Mouse (Mus musculus) MN1 (cell line): Measurements from ENCODE around the gene Bcl2l2.

ENCODE experiments used
- DNase-seq: peaks from one replicate; pipeline ENCODE4 v3.0.0-alpha.2; 2016; ENCODE audit warnings: low spot score

Gene Bcl2l2

DNA sequence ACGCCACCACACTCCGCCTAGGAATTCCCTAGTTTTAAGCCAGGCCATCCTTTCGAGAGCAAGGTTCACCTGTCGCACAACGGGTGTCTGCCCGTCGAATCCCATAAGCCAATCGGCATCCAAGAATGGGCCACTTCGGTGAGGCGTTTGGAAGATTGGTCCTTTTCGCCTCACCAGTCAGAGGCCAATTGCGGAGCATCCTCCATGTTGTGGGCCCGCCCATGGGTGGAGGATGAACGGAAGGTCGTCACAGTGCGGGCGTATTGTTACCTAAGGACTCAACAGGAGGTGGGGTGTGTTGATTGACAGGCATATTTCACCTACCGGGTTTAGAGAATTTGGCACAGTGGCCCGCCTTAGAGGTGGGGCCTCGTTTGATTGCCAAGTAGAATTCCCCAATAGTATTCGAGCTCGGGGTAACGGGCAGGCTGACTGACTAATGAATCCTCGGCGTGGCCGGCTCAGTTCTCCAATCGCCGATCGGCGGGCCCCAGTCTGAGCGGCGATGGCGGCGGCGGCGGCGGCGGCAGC, 10.5 kb downstream of the Bcl2l2 start:
- peak; percentile 99 for DNase-seq

DNA sequence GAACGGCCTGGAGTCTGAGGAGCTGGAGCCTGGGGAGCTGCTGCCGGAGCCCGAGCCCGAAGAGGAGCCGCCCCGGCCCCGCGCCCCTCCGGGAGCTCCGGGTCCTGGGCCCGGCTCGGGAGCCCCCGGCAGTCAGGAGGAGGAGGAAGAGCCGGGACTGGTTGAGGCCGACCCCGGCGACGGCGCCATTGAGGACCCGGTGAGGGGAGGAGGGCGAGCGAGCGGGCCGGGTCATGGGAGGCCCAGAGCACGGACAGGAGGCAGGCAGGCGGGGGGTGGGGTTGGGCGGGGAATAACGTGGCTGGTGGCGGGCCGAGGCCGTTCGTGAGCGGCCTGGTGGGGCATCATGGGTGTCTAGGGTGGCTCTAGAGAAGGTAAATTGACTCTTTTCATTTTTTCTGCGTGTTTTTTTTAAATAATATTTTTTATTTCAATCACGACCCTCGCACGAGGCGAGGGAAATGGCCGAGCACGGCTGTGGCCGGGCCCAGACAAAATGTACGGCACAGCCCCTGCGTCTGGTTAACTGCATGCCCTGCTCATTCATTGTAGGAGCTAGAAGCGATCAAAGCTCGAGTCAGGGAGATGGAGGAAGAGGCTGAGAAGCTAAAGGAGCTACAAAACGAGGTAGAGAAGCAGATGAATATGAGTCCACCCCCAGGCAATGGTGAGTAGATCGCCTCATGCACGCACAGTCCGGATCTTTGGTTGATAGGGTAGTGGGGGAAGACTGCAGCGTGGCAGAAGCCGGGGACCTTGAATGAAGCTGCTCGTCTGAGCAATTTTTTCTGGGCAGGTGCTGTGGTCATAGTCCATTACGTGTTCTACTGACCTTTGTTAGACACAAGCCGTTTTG, 11.3 kb downstream of the Bcl2l2 start:
- DNase-seq, result peak; percentile 67

DNA sequence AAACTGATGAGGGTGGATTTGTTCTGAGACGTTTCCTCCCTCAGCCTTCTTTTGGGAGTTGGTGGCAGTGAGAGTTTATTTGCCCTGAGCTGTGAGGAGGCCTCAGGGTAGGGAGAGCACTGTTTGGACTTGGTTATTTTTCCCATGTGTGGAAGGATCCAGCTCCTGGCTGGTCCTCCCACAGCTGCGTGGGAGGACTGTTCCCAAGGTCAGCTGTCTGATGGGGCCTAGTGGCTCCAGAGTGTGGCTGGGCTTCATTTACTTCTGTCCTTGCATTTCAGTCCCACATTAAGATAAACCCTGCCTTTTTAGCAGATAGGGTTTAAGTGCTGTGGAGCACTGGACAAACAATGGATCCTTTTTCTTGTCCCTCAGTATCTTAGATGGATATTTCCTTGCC, 14.3 kb downstream of the Bcl2l2 start:
- DNase-seq, result no peak

GRCm38 (mm10) chr14:54900383-54900782, 17.2 kb downstream of the Bcl2l2 start:
- peak; percentile 87 for DNase-seq

DNA sequence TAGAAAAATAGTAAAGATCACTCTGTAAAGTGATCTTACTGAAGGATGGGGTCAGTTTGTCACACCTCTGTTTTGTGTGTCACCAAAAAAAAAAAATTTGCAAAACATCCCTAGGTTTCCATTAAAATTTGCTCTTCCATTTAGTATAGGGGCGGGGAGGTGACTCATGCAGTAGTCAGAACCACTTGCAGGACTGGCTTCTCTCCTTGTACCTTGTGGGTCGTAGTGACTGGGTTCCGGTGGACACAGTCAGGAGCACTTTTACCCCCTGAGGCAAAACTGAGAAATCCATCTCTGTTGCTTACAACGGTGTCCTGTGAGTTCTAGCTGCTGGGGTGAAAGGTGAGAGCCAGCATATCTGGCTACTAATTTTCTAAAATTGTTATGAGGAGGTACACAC, 20.5 kb downstream of the Bcl2l2 start:
- no peak for DNase-seq

GRCm38 (mm10) chr14:54908682-54909081, 25.5 kb downstream of the Bcl2l2 start:
- DNase-seq, result no peak

GRCm38 (mm10) chr14:54912109-54912850, 29.1 kb downstream of the Bcl2l2 start:
- DNase-seq, result no peak

- DNase-seq, result peak; percentile 55
Observed at GRCm38 (mm10) chr14:54912886-54913285, 29.7 kb downstream of the Bcl2l2 start, which contains the start of gene Slc22a17. Gene Slc22a17, minus strand, starts transcription at chr14:54913132.

DNA sequence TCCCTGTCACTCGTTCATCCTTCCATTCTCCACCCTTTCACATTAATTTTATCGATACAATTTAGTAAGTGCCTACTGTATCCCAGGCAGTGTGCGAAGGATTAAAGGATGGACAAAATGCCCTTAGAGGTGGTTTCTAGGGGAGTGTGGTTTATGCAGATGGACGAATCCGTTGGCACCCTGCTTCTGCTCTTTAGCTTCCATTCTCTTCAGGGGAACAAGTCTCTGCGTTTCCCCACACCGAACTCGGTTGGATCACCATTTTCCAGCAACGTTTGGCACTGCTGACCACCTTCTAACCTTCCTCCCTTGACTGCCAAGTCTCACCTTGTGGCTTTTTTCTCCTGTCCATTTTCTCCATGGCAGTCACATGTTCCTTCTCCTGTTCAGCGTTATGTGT, 30.2 kb downstream of the Bcl2l2 start:
- DNase-seq, result no peak

- DNase-seq, result no peak
Observed at GRCm38 (mm10) chr14:54920076-54920685, 37.0 kb downstream of the Bcl2l2 start.

GRCm38 (mm10) chr14:54924641-54925348, 41.6 kb downstream of the Bcl2l2 start:
- peak; percentile 86 for DNase-seq

DNA sequence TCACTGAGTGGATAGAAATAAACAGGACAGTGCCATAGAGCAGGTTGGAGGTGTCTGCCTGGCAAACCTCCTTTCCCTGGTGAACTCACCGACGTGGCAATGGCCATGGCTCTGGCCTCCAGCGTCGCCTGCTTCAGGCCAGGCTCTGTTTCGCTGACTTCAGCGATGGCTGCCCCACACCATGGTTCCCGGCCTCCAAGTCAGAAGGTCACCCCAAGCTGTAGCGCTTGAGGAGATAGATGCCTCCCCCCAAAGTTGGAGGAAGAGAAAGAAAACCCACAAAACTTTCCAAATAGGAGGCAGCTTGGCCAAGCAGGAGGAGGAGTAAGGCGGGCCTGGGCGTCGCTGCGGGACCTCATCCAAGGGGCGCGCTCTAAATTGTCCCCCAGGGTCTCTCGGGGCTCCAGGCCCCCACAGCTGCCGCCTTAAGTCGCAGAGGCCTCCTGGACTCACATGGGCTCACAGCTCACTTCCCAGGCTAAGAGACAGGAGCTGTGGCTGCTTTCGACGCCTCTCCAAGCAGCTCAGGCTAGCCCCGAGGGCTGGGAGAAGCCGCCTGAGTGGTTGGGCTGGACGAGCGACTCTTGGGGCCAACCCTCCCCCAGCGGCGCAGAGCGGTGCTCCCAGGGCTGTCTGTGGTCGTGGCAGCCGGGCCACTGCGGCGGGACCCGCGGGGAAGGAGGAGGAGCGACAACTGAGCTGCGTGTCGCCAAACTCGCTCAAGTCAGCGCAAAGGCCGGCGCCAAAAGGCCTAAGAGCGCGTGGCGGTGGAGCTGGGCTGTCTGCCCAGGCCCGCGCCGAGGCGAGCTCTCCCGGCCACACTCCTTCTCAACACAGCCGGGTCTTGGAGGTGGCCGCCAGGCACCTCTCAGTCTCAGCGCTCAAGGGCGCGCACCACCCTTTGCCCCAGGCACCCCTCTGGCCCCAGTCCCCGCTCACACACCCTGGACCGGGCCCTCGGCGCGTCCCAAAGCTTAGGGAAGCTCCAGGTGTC, 42.5 kb downstream of the Bcl2l2 start, which contains the start of gene Efs:
Efs (minus strand) TSS at position 778 of the 994 bp plus-strand sequence.
- peak; percentile 59 for DNase-seq

GRCm38 (mm10) chr14:54926401-54927158, 43.4 kb downstream of the Bcl2l2 start:
- DNase-seq, result peak; percentile 73

DNA sequence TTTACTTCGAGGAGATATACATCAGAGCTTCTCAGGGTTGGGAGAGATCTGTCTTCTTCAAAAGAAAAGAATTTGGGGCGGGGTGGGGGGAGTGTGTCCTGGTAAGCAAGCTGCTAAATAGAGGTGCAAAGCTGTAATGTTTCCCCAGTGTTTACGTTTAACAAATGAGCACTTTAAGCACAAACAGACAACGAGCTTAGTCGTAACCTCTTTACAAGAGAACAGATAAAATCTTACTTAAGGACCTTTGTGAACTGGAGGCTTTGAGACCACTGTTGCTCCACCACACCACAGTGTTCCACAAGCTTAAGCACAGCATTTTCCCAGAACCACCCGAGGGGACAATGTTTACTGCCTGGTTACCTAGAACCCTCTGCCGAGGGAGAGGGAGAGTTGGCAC, 44.1 kb downstream of the Bcl2l2 start:
- no peak for DNase-seq

DNA sequence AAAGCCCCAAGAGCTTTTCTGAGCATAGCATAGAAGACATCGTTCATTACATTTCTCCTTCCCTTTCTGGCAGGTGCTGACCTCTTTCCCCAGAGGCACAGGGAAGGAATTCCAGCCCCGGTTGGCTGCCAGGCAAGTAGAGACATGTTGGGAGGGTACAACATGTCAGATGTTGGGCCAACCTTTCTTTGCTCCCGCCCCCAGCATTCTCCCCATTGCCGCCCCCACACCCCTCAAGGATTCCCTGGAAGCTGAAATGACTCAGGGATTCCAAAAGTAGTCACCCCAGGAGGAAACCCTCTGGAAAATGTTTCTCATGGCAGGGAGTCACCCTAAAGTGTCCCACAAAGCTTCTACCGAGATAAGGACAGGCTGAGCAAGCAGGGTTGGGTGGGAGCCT, 46.6 kb downstream of the Bcl2l2 start:
- DNase-seq, result no peak

DNA sequence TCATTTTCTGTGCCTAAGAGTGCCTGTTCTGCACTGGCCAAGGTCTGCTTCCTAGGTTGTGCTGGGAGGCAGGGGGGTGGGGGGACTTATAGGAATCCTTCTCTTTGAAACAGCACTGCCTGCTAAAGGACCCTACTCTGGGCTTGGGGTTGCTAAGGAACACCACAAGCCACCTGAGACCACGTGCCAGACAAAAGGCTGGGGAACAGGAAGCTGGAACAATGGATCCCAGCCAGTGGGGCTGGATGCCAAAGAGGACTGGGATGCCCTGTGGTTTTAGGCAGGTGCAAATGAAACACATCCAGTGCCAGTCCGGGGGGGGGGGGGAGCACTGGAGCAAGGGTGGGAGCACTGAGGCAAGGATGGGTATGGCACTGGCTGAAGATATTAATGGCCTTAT, 47.3 kb downstream of the Bcl2l2 start:
- DNase-seq, result no peak

- peak; percentile 42 for DNase-seq
Observed at GRCm38 (mm10) chr14:54932645-54933150, 49.5 kb downstream of the Bcl2l2 start, which contains the start of gene Il25. Gene Il25, plus strand, starts transcription at chr14:54932695.

- DNase-seq, result peak; percentile 43
Observed at GRCm38 (mm10) chr14:54935904-54936830, 53.0 kb downstream of the Bcl2l2 start, which contains the start of gene Cmtm5. Gene Cmtm5, plus strand, starts transcription at chr14:54936261.
